Mouse (Mus musculus): Measurements from ENCODE around the gene Nup35. TPM values are rescaled to one million over a fixed set of nuclear protein-coding genes. Genes with fewer than 3 reads are reported as not detected.

The Nup35 gene
- total RNA-seq (2014; fragmentation: Nextera tagmentation) (53.9 and 60.7 TPM in 2 replicates), total RNA-seq (2017) (73.8 and 76.3 TPM in 2 replicates)

GRCm38 (mm10) chr2:80616854-80617737, at the start of gene Nup35, which contains the start of gene Dusp19:
TSS of gene Nup35 (plus strand) at chr2:80617236.
TSS of gene Dusp19 (plus strand) at chr2:80617045.
- ATAC-seq (replicated peaks; ENCODE audit: low FRiP score, low TSS enrichment, poor library complexity, severe bottlenecking): peak; percentile 100

GRCm38 (mm10) chr2:80567411-80567810, 49.6 kb upstream of the Nup35 start:
- no peak for ATAC-seq (replicated peaks; ENCODE audit: low FRiP score, low TSS enrichment, poor library complexity, severe bottlenecking)

GRCm38 (mm10) chr2:80570656-80571055, 46.4 kb upstream of the Nup35 start:
- no peak for ATAC-seq (replicated peaks; ENCODE audit: low FRiP score, low TSS enrichment, poor library complexity, severe bottlenecking)

- no peak for ATAC-seq (replicated peaks; ENCODE audit: low FRiP score, low TSS enrichment, poor library complexity, severe bottlenecking)
These were observed 39.8 kb upstream of the Nup35 start for GRCm38 (mm10) chr2:80577286-80577685.

GRCm38 (mm10) chr2:80579253-80579891, 37.7 kb upstream of the Nup35 start:
- ATAC-seq (replicated peaks; ENCODE audit: low FRiP score, low TSS enrichment, poor library complexity, severe bottlenecking): no peak

- ATAC-seq (replicated peaks; ENCODE audit: low FRiP score, low TSS enrichment, poor library complexity, severe bottlenecking): peak; percentile 21; the same call in 1 of the 2 replicates
These were observed 36.6 kb upstream of the Nup35 start for GRCm38 (mm10) chr2:80580311-80580961.

GRCm38 (mm10) chr2:80581043-80581711, 35.9 kb upstream of the Nup35 start, which contains the start of gene Nckap1:
TSS of gene Nckap1 (minus strand) at chr2:80581380.
- peak; percentile 87 for ATAC-seq (replicated peaks; ENCODE audit: low FRiP score, low TSS enrichment, poor library complexity, severe bottlenecking)

- ATAC-seq (replicated peaks; ENCODE audit: low FRiP score, low TSS enrichment, poor library complexity, severe bottlenecking): no peak
These were observed 34.7 kb upstream of the Nup35 start for GRCm38 (mm10) chr2:80582356-80582755.

GRCm38 (mm10) chr2:80594215-80594918, 22.7 kb upstream of the Nup35 start:
- ATAC-seq (replicated peaks; ENCODE audit: low FRiP score, low TSS enrichment, poor library complexity, severe bottlenecking): no peak

GRCm38 (mm10) chr2:80596960-80597359, 20.1 kb upstream of the Nup35 start:
- peak; percentile 85 for ATAC-seq (replicated peaks; ENCODE audit: low FRiP score, low TSS enrichment, poor library complexity, severe bottlenecking)

GRCm38 (mm10) chr2:80599850-80600249, 17.2 kb upstream of the Nup35 start:
- no peak for ATAC-seq (replicated peaks; ENCODE audit: low FRiP score, low TSS enrichment, poor library complexity, severe bottlenecking)

GRCm38 (mm10) chr2:80600611-80601010, 16.4 kb upstream of the Nup35 start:
- ATAC-seq (replicated peaks; ENCODE audit: low FRiP score, low TSS enrichment, poor library complexity, severe bottlenecking): no peak

- no peak for ATAC-seq (replicated peaks; ENCODE audit: low FRiP score, low TSS enrichment, poor library complexity, severe bottlenecking)
These were observed 14.3 kb upstream of the Nup35 start for GRCm38 (mm10) chr2:80602756-80603155.

GRCm38 (mm10) chr2:80603771-80604426, 13.1 kb upstream of the Nup35 start:
- ATAC-seq (replicated peaks; ENCODE audit: low FRiP score, low TSS enrichment, poor library complexity, severe bottlenecking): no peak

GRCm38 (mm10) chr2:80612286-80612685, 4.8 kb upstream of the Nup35 start:
- no peak for ATAC-seq (replicated peaks; ENCODE audit: low FRiP score, low TSS enrichment, poor library complexity, severe bottlenecking)

GRCm38 (mm10) chr2:80612796-80613195, 4.2 kb upstream of the Nup35 start:
- ATAC-seq (replicated peaks; ENCODE audit: low FRiP score, low TSS enrichment, poor library complexity, severe bottlenecking): no peak

GRCm38 (mm10) chr2:80618991-80619390, 2.0 kb downstream of the Nup35 start:
- ATAC-seq (replicated peaks; ENCODE audit: low FRiP score, low TSS enrichment, poor library complexity, severe bottlenecking): no peak

- no peak for ATAC-seq (replicated peaks; ENCODE audit: low FRiP score, low TSS enrichment, poor library complexity, severe bottlenecking)
These were observed 4.9 kb downstream of the Nup35 start for GRCm38 (mm10) chr2:80621921-80622320.
